ENCODE assay signal across 21 mouse cellular contexts in the genomic region with DNA sequence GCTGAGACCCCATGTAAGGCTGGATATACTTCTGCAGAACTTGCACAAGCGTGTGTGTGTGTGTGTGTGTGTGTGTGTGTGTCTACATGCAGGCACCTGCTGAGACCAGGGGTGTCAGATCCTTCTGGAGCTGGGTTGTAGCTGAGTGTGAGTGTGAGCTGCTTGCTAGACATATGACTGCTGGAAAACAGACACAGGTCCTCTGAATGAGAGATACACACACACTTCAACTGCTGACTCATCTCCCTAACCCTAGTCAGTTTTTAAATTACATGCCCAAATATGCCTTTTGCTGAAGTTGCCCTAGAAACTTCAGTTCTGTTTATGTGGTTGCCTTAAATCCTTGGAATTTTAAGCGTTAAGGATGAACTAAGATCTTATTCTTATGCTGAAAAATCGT. TPM values are rescaled to one million over a fixed set of nuclear protein-coding genes. Genes with fewer than 3 reads are reported as not detected.
A peak's percentile ranks its signal among the peaks of the same experiment; 100 is the strongest.
DNase-seq lines count a peak whose midpoint lies in the region; ATAC-seq and TF ChIP-seq lines count a peak whose summit lies in the region.
"Had no signal": no experiment of that assay in that cellular context is flagged by ENCODE, and none has a peak within 500 bp of the region (broad histone marks: within the 10 kb centered on the region; RNA-seq: fewer than 3 reads in every experiment).

No protein-coding gene starts in this region.

- H3K4me2 ChIP-seq in kidney, postnatal 0 days (ENCODE audit: low read length), result no peak overlapping the region
- H3K4me2 ChIP-seq in stomach, embryonic 15.5 days, result no peak overlapping the region
- no peak overlapping the region for H3K4me2 ChIP-seq in stomach, postnatal 0 days (replicated peaks; ENCODE audit: low read depth)
- H3K4me2 ChIP-seq: embryonic facial prominence, embryonic 15.5 days; hindbrain, embryonic 12.5 days; limb, embryonic 15.5 days had no signal

- no peak for DNase-seq in kidney, postnatal 0 days (ENCODE audit: low spot score)
- no peak for DNase-seq in kidney, adult 18-20 months
- no peak for DNase-seq in stomach, postnatal 0 days (ENCODE audit: low spot score)
- DNase-seq in layer of hippocampus, postnatal 25 days (ENCODE audit: extremely low spot score in 1 of 2, low spot score in 1 of 2), result no peak
- DNase-seq in urinary bladder, postnatal 36 days (ENCODE audit: low spot score in 2 of 2), result no peak
- DNase-seq: adrenal gland, postnatal 14 days; cerebellum, adult 8-10 months; forebrain, postnatal 0 days; gastrocnemius, postnatal 36 days; kidney, adult 11 months; layer of hippocampus, adult 9-11 months; left cerebral cortex, postnatal 4 days; lung, adult 18-20 months; lung, postnatal 10 days; thymus, postnatal 25 days had no signal

- no peaks in the 10 kb centered on the region for H3K4me1 ChIP-seq in kidney, postnatal 0 days (replicated peaks; ENCODE audit: insufficient read depth, low read length)
- H3K4me1 ChIP-seq in stomach, embryonic 15.5 days, result no peaks in the 10 kb centered on the region
- no peaks in the 10 kb centered on the region for H3K4me1 ChIP-seq in stomach, postnatal 0 days (replicated peaks; ENCODE audit: control insufficient read depth, insufficient read depth)
- H3K4me1 ChIP-seq: embryonic facial prominence, embryonic 15.5 days; hindbrain, embryonic 12.5 days; limb, embryonic 15.5 days had no signal

- no peaks in the 10 kb centered on the region for H3K36me3 ChIP-seq in kidney, postnatal 0 days (ENCODE audit: insufficient read depth, low read length)
- H3K36me3 ChIP-seq in stomach, embryonic 15.5 days, result no peaks in the 10 kb centered on the region
- H3K36me3 ChIP-seq in stomach, postnatal 0 days (ENCODE audit: control insufficient read depth, insufficient read depth, low read length), result no peaks in the 10 kb centered on the region
- H3K36me3 ChIP-seq: hindbrain, embryonic 12.5 days had no signal

- no peak overlapping the region for H3K9ac ChIP-seq in kidney, postnatal 0 days (ENCODE audit: low read depth, low read length)
- H3K9ac ChIP-seq in stomach, embryonic 15.5 days, result no peak overlapping the region
- H3K9ac ChIP-seq in stomach, postnatal 0 days (ENCODE audit: low read length), result no peak overlapping the region
- H3K9ac ChIP-seq: embryonic facial prominence, embryonic 15.5 days; forebrain, postnatal 0 days; hindbrain, embryonic 12.5 days; limb, embryonic 15.5 days had no signal

- TF ChIP-seq CTCF in kidney, postnatal 0 days (IDR thresholded peaks at IDR 0.05; ENCODE audit: low read depth), result no peak
- no peak for TF ChIP-seq CTCF in stomach, postnatal 0 days (IDR thresholded peaks at IDR 0.05; ENCODE audit: low read depth)

- H3K9me3 ChIP-seq in kidney, postnatal 0 days (replicated peaks; ENCODE audit: low read length), result no peaks in the 10 kb centered on the region
- no peaks in the 10 kb centered on the region for H3K9me3 ChIP-seq in stomach, embryonic 15.5 days
- no peaks in the 10 kb centered on the region for H3K9me3 ChIP-seq in stomach, postnatal 0 days (ENCODE audit: control insufficient read depth, low read length)
- H3K9me3 ChIP-seq: embryonic facial prominence, embryonic 15.5 days; hindbrain, embryonic 12.5 days; limb, embryonic 15.5 days had no signal

- no peaks in the 10 kb centered on the region for H3K27me3 ChIP-seq in kidney, postnatal 0 days (ENCODE audit: insufficient read depth, low read length)
- no peaks in the 10 kb centered on the region for H3K27me3 ChIP-seq in stomach, embryonic 15.5 days (replicated peaks)
- H3K27me3 ChIP-seq in stomach, postnatal 0 days (ENCODE audit: control insufficient read depth, insufficient read depth, low read length), result no peaks in the 10 kb centered on the region
- H3K27me3 ChIP-seq: embryonic facial prominence, embryonic 15.5 days; hindbrain, embryonic 12.5 days; limb, embryonic 15.5 days had no signal

- 0 out of 2 replicates have a peak, but pooled peaks have one; percentile 25 for ATAC-seq in kidney, postnatal 0 days (replicated peaks; ENCODE audit: low FRiP score, low read depth)
- 0 out of 2 replicates have a peak, but pooled peaks have one; percentile 31 for ATAC-seq in stomach, embryonic 15.5 days (ENCODE audit: insufficient read depth, low FRiP score, low read depth)
- no peak for ATAC-seq in stomach, postnatal 0 days (ENCODE audit: low FRiP score, low TSS enrichment)
- peak; percentile 55; the same call in 1 of the 2 replicates for ATAC-seq in common myeloid progenitor, adult 5-6 weeks (replicated peaks; ENCODE audit: low read depth, poor library complexity, severe bottlenecking)
- ATAC-seq: forebrain, postnatal 0 days; midbrain, embryonic 16.5 days had no signal

- H3K27ac ChIP-seq in kidney, postnatal 0 days, result no peak overlapping the region
- H3K27ac ChIP-seq in stomach, embryonic 15.5 days, result no peak overlapping the region
- H3K27ac ChIP-seq in stomach, postnatal 0 days (replicated peaks), result no peak overlapping the region
- H3K27ac ChIP-seq: embryonic facial prominence, embryonic 15.5 days; hindbrain, embryonic 12.5 days; limb, embryonic 15.5 days had no signal

- 92% methylated on average over 3 of the region's 3 CpGs for WGBS in kidney, postnatal 0 days
- WGBS in stomach, embryonic 15.5 days, result 80% methylated on average over 3 of the region's 3 CpGs
- WGBS in stomach, postnatal 0 days, result 74% methylated on average over 3 of the region's 3 CpGs

- TF ChIP-seq EP300 in stomach, postnatal 0 days (optimal IDR thresholded peaks at IDR 0.05), result no peak

- no peak overlapping the region for H3K4me3 ChIP-seq in kidney, postnatal 0 days (replicated peaks; ENCODE audit: low read depth, low read length)
- H3K4me3 ChIP-seq in stomach, embryonic 15.5 days (replicated peaks), result no peak overlapping the region
- no peak overlapping the region for H3K4me3 ChIP-seq in stomach, postnatal 0 days (ENCODE audit: low read depth, low read length)
- H3K4me3 ChIP-seq: embryonic facial prominence, embryonic 15.5 days; hindbrain, embryonic 12.5 days; limb, embryonic 15.5 days had no signal

RNA-seq across cellular contexts. Expression of a gene that starts 13.6 kb away (rescaled TPM):
- 18.1 and 19.9 TPM in 2 replicates for polyA plus RNA-seq in kidney, postnatal 0 days (2015; fragmentation: Nextera tagmentation; extraction: Ambion mirVana)
- polyA plus RNA-seq in stomach, embryonic 15.5 days (2015; fragmentation: Nextera tagmentation; extraction: Ambion mirVana), result 27.2 and 27.5 TPM in 2 replicates
- polyA plus RNA-seq in stomach, postnatal 0 days (2015; fragmentation: Nextera tagmentation; extraction: Ambion mirVana), result 8.5 and 9.2 TPM in 2 replicates
- total RNA-seq in common myeloid progenitor, adult 5-6 weeks (2017), result 74.3 and 81.7 TPM in 2 replicates
- total RNA-seq in layer of hippocampus, postnatal 25 days (2021), result 10 to 100 TPM; 48.8 to 51.7 TPM
